Mouse (Mus musculus): ENCODE data around the gene Efna4. TPM values are rescaled to one million over a fixed set of nuclear protein-coding genes. Genes with fewer than 3 reads are reported as not detected.

Efna4 gene
- polyA plus RNA-seq, 1 experiment from 2014 or later: 14.6 TPM

DNA sequence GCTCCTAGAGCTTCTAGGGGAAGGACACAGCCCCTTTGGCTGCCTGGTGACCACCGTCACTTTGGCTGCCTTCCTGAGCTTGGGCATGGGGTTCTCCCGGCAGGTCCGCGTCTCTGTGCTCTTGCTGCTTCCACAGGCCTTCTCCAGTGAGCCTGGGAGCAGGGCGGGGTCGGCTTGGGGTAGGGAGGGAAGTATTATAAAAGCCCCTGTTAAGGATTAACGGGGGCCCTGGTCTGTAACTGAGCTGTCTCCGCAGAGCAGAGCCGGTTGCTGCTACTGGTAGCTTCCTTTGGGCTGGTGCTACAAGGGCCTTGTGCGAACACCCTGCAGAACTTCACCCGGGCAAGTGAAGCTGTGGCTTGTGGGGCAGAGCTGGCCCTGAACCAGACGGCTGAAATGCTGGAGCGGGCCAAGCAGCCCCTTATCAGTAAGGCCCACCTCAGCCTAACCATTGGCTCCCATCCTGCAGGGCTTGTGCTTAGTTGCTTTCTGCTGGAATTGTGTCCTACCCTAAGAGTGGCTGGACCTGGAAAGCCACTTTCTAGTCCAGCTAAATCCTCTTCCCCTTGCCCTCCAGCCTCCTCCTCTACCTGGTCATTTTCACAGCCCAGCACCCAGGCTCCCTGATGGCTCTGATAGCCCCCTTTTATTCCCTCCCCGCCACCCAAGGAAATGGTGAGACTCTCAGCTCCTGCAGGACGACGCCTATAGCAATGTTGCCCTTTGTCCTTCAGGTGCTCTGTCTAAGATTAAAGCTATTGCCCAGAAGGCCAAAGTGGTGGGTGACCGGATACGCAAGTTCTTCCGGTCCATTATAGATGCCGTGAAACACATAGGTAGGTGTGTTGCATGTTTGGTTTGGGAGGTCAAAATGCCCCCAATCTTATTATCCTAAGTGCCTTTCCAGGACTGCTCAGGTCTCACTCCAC, 27.9 kb upstream of the Efna4 start:
- Histone ChIP-seq H3K36me3 (ENCODE audit: control insufficient read depth, insufficient read depth, low read length) (no peaks in the 10 kb centered on the region), H3K27me3 (replicated peaks; ENCODE audit: control insufficient read depth, insufficient read depth, low read length) (no peaks in the 10 kb centered on the region), H3K9ac (ENCODE audit: low read length) (no peak overlapping the region), H3K9me3 (replicated peaks; ENCODE audit: control insufficient read depth, low read length) (no peaks in the 10 kb centered on the region), H3K4me2 (ENCODE audit: low read length) (no peak overlapping the region), H3K27ac (ENCODE audit: low read depth, low read length) (no peak overlapping the region), H3K4me3 (ENCODE audit: low read depth, low read length) (no peak overlapping the region), H3K4me1 (ENCODE audit: control insufficient read depth, insufficient read depth, low read length) (no peaks in the 10 kb centered on the region)
- no peak for DNase-seq (ENCODE audit: low spot score)
- WGBS: 75% methylated on average over 20 of the region's 20 CpGs
- ATAC-seq: no peak

DNA sequence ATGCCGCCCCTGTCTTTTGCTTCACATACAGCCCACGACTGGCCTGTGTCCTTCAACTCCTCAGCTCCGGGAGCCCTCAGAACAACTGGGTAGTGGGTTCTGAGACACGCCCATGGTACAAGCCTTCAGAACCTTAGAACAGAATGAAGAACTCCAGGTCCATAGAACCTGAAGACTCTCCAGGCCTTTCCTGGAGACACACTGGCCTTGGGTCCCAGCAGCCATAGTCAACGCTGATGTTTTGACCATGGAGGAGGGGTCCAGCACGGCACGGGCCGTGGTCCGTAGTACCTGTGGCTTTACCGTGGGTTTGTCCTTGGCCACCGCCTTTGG, 27.3 kb upstream of the Efna4 start, which contains the start of gene Dcst1:
Gene Dcst1 (minus strand): TSS at position 101 of the 333 bp plus-strand sequence.
- no peak within 1 kb of the TSS for H3K9ac ChIP-seq (ENCODE audit: low read length)
- WGBS: 87% methylated on average over 11 of the region's 11 CpGs

DNA sequence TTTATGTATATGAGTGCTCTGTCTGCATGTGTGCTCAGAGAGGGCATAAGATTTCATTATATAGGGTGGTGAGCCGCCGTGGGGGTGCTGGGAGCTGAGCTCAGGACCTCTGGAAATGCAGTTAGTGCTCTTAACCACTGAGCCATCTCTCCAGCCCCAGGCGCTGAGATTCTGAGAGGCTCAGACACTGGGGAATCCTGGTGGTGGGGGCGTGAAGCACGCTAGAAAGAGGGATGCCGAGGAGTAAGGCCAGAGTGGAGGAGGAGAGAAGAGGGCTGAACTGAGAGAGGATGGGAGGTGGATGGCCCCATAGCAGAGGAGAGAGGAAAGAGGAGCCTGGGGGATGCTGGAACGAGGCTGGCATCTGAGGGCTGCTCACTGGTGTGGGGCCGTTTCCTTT, 26.8 kb upstream of the Efna4 start:
- Histone ChIP-seq H3K4me1 (ENCODE audit: control insufficient read depth, insufficient read depth, low read length) (no peaks in the 10 kb centered on the region), H3K27me3 (replicated peaks; ENCODE audit: control insufficient read depth, insufficient read depth, low read length) (no peaks in the 10 kb centered on the region), H3K9ac (ENCODE audit: low read length) (no peak overlapping the region), H3K27ac (ENCODE audit: low read depth, low read length) (no peak overlapping the region), H3K36me3 (ENCODE audit: control insufficient read depth, insufficient read depth, low read length) (no peaks in the 10 kb centered on the region), H3K4me3 (ENCODE audit: low read depth, low read length) (no peak overlapping the region), H3K4me2 (ENCODE audit: low read length) (no peak overlapping the region), H3K9me3 (replicated peaks; ENCODE audit: control insufficient read depth, low read length) (no peaks in the 10 kb centered on the region)
- DNase-seq (ENCODE audit: low spot score) (no peak), ATAC-seq (no peak)
- 51% methylated on average over 8 of the region's 8 CpGs for WGBS

More for the DNA sequence above, 27.3 kb upstream of the Efna4 start, which contains the start of gene Dcst1:
- no peaks in the 10 kb centered on the region for H3K36me3 ChIP-seq (ENCODE audit: control insufficient read depth, insufficient read depth, low read length)
- H3K27ac ChIP-seq (ENCODE audit: low read depth, low read length): no peak within 1 kb of the TSS
- H3K27me3 ChIP-seq (replicated peaks; ENCODE audit: control insufficient read depth, insufficient read depth, low read length): no peaks in the 10 kb centered on the region
- H3K9me3 ChIP-seq (replicated peaks; ENCODE audit: control insufficient read depth, low read length): no peaks in the 10 kb centered on the region
- ATAC-seq: no peak
- no peak for DNase-seq (ENCODE audit: low spot score)
- H3K4me2 ChIP-seq (ENCODE audit: low read length): no peak within 1 kb of the TSS
- H3K4me1 ChIP-seq (ENCODE audit: control insufficient read depth, insufficient read depth, low read length): no peaks in the 10 kb centered on the region
- no peak within 1 kb of the TSS for H3K4me3 ChIP-seq (ENCODE audit: low read depth, low read length)

DNA sequence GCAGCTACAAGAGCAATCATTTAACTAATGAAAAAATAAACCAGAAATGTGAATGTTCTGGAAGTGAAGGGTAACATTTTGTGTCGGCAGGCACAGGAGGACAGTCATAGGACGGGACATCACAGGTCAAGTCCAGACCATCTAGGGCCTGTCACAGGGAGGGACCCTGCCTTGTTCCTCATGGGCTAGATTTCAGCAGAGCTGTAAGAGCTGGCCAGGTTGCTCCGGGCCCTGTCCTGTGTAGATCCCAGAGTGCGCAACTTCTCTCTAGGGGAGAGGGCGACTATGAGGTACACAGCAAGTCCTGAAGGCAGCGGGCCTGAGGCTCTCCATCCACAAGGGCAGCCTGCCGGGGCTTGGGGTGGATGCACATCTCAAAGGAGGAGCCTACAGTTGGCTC, 23.8 kb upstream of the Efna4 start, which contains the start of gene Dcst2:
Gene Dcst2 (plus strand): TSS at position 301 of the 400 bp plus-strand sequence.
- Histone ChIP-seq H3K9ac (ENCODE audit: low read length) (no peak within 1 kb of the TSS), H3K9me3 (replicated peaks; ENCODE audit: control insufficient read depth, low read length) (no peaks in the 10 kb centered on the region), H3K4me1 (ENCODE audit: control insufficient read depth, insufficient read depth, low read length) (no peaks in the 10 kb centered on the region), H3K4me3 (ENCODE audit: low read depth, low read length) (no peak within 1 kb of the TSS), H3K27ac (ENCODE audit: low read depth, low read length) (no peak within 1 kb of the TSS), H3K4me2 (ENCODE audit: low read length) (no peak within 1 kb of the TSS), H3K36me3 (ENCODE audit: control insufficient read depth, insufficient read depth, low read length) (no peaks in the 10 kb centered on the region), H3K27me3 (replicated peaks; ENCODE audit: control insufficient read depth, insufficient read depth, low read length) (no peaks in the 10 kb centered on the region)
- no peak for DNase-seq (ENCODE audit: low spot score)
- WGBS: 83% methylated on average over 7 of the region's 7 CpGs
- ATAC-seq: no peak

DNA sequence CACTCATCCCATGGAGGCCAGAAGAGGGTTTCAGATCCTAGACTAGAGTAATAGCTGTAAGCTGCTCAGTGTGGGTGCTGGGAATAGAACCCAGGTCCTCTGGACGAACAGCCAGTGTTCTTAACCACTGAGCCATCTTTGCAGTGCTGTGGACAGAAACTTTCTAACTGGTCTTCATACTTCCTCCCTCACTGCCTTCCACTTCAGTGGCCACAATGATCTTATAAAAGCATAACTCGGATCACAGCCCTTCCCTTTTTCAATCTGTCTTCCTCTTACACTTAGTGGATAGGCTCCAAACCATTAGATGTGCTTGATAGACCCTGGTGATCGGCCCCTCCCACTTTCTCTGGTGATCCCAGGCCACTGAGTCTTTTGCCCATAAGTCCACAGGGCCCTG, 22.4 kb upstream of the Efna4 start:
- H3K36me3 ChIP-seq (ENCODE audit: control insufficient read depth, insufficient read depth, low read length): no peaks in the 10 kb centered on the region
- H3K9ac ChIP-seq (ENCODE audit: low read length): no peak overlapping the region
- H3K27me3 ChIP-seq (replicated peaks; ENCODE audit: control insufficient read depth, insufficient read depth, low read length): no peaks in the 10 kb centered on the region
- WGBS: 71% methylated on average over 3 of the region's 3 CpGs
- H3K4me1 ChIP-seq (ENCODE audit: control insufficient read depth, insufficient read depth, low read length): no peaks in the 10 kb centered on the region
- ATAC-seq: no peak
- H3K9me3 ChIP-seq (replicated peaks; ENCODE audit: control insufficient read depth, low read length): no peaks in the 10 kb centered on the region
- no peak overlapping the region for H3K4me2 ChIP-seq (ENCODE audit: low read length)
- H3K27ac ChIP-seq (ENCODE audit: low read depth, low read length): no peak overlapping the region
- DNase-seq (ENCODE audit: low spot score): no peak
- no peak overlapping the region for H3K4me3 ChIP-seq (ENCODE audit: low read depth, low read length)

DNA sequence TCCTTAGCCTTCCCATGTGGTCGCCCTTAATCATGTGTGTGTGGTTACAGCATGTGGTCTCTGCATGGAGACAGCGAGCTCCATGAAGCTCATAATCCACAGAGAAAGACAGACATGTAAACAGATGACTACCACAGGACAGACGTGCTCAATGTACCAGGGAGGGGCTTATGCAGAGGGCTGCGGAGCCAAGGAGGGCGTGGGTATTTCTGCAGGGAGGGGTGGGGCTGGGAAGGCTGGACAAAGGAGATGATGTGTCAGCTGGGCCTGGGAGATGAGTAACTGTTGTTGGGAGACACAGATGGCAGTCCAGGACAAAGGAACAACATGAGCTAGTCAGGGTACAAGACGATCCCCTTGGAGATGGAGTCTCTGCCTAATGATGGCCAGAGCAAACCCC, 21.8 kb upstream of the Efna4 start:
- Histone ChIP-seq H3K9me3 (replicated peaks; ENCODE audit: control insufficient read depth, low read length) (no peaks in the 10 kb centered on the region), H3K9ac (ENCODE audit: low read length) (no peak overlapping the region), H3K4me2 (ENCODE audit: low read length) (no peak overlapping the region), H3K4me1 (ENCODE audit: control insufficient read depth, insufficient read depth, low read length) (no peaks in the 10 kb centered on the region), H3K36me3 (ENCODE audit: control insufficient read depth, insufficient read depth, low read length) (no peaks in the 10 kb centered on the region), H3K27ac (ENCODE audit: low read depth, low read length) (no peak overlapping the region), H3K27me3 (replicated peaks; ENCODE audit: control insufficient read depth, insufficient read depth, low read length) (no peaks in the 10 kb centered on the region), H3K4me3 (ENCODE audit: low read depth, low read length) (no peak overlapping the region)
- WGBS: 74% methylated on average over 6 of the region's 6 CpGs
- ATAC-seq (no peak), DNase-seq (ENCODE audit: low spot score) (no peak)

DNA sequence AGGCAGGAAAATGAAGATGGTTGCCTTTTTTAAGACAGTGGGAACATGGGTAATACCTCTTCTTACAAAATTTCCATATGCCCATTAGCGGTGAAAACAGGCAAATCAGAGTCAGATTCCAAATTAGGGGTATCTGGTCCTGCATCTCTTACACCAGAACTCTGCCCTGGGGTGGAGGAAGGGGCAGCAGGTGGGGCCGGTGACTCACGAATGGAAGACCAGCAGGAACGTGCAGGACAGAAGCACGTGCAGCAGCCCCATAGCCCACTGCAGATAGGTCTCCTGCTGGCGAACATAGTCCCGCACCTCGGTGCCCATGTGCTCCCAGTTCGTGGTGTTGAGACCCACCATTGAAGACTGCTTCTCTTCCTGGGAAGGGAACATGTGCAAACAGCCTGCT, 18.2 kb upstream of the Efna4 start:
- no peak for ATAC-seq
- 65% methylated on average over 9 of the region's 9 CpGs for WGBS

DNA sequence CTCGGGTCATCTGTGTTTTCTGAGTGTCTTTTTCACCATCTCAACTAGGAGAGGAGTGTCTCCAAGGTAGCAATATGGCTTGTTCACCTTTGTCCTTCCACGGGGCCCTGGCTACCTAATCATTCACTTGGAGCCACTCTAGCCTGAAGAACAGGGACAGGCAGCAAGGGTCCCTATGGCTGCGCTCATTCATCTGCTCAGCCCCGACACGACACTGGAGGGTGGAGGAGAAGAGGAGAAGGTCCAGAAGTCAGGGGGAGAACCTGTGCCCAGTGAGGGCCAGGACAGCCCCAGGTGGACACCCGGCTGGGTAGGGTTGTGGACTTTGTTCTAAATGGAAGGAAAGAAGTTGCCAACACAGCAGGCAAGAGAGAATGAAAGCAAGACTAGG, 17.7 kb upstream of the Efna4 start:
- H3K9ac ChIP-seq (ENCODE audit: low read length): no peak overlapping the region
- WGBS: 78% methylated on average over 6 of the region's 6 CpGs
- no peaks in the 10 kb centered on the region for H3K36me3 ChIP-seq (ENCODE audit: control insufficient read depth, insufficient read depth, low read length)
- DNase-seq (ENCODE audit: low spot score) (no peak), ATAC-seq (no peak)
- no peaks in the 10 kb centered on the region for H3K4me1 ChIP-seq (ENCODE audit: control insufficient read depth, insufficient read depth, low read length)
- H3K4me3 ChIP-seq (ENCODE audit: low read depth, low read length): no peak overlapping the region
- H3K27me3 ChIP-seq (replicated peaks; ENCODE audit: control insufficient read depth, insufficient read depth, low read length): no peaks in the 10 kb centered on the region
- no peaks in the 10 kb centered on the region for H3K9me3 ChIP-seq (replicated peaks; ENCODE audit: control insufficient read depth, low read length)
- H3K4me2 ChIP-seq (ENCODE audit: low read length): no peak overlapping the region
- no peak overlapping the region for H3K27ac ChIP-seq (ENCODE audit: low read depth, low read length)

More for the DNA sequence above, 18.2 kb upstream of the Efna4 start:
- no peak overlapping the region for H3K4me2 ChIP-seq (ENCODE audit: low read length)
- no peaks in the 10 kb centered on the region for H3K36me3 ChIP-seq (ENCODE audit: control insufficient read depth, insufficient read depth, low read length)
- no peak for DNase-seq (ENCODE audit: low spot score)
- H3K9me3 ChIP-seq (replicated peaks; ENCODE audit: control insufficient read depth, low read length): no peaks in the 10 kb centered on the region
- no peak overlapping the region for H3K27ac ChIP-seq (ENCODE audit: low read depth, low read length)
- H3K4me1 ChIP-seq (ENCODE audit: control insufficient read depth, insufficient read depth, low read length): no peaks in the 10 kb centered on the region
- H3K27me3 ChIP-seq (replicated peaks; ENCODE audit: control insufficient read depth, insufficient read depth, low read length): no peaks in the 10 kb centered on the region
- no peak overlapping the region for H3K9ac ChIP-seq (ENCODE audit: low read length)
- H3K4me3 ChIP-seq (ENCODE audit: low read depth, low read length): no peak overlapping the region

DNA sequence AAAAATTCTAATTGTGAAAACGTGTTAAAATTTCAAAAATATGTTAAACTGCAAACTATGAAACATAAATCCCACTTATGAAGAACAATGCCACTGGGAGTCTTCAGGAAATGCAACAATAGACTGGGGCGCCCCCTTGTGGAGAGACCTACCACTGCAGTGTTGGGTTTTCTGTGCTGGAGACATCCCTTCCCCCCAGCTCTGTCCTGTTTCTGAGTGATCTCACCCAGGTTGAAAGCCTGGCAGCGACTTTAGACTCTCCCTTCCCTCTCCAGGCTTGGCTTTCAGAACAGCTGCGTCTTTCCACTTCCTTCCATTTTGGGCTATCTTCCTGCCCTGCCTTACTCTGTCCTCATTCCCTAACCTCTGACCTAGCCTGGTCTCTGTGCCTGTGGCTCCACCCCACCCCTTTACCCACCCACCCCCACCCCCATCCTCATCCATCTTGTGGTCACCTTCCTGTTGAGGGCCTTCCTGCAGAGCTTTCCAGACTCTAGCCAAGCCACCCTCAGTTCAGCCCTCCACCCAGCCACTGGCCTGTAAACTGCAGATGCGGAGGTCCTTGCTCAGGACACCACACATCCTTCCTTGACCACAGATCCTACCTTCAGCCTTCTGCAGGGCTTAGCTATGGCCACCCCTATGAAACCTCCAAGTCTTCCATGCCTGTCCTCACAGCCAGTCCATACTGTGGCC, 17.1 kb upstream of the Efna4 start:
- Histone ChIP-seq H3K27ac (ENCODE audit: low read depth, low read length) (no peak overlapping the region), H3K9me3 (replicated peaks; ENCODE audit: control insufficient read depth, low read length) (no peaks in the 10 kb centered on the region), H3K4me1 (ENCODE audit: control insufficient read depth, insufficient read depth, low read length) (no peaks in the 10 kb centered on the region), H3K4me3 (ENCODE audit: low read depth, low read length) (no peak overlapping the region), H3K9ac (ENCODE audit: low read length) (no peak overlapping the region), H3K4me2 (ENCODE audit: low read length) (no peak overlapping the region), H3K27me3 (replicated peaks; ENCODE audit: control insufficient read depth, insufficient read depth, low read length) (no peaks in the 10 kb centered on the region), H3K36me3 (ENCODE audit: control insufficient read depth, insufficient read depth, low read length) (no peaks in the 10 kb centered on the region)
- 19% methylated on average over 5 of the region's 5 CpGs for WGBS
- ATAC-seq (peak; percentile 18; the same call in 1 of the 2 replicates), DNase-seq (ENCODE audit: low spot score) (peak; percentile 84)
